ENCODE assay signal across 10 mouse cellular contexts in genomic region chr5:123390536-123391441, GRCm38 (mm10). TPM values are rescaled to one million over a fixed set of nuclear protein-coding genes. Genes with fewer than 3 reads are reported as not detected.
A peak's percentile ranks its signal among the peaks of the same experiment; 100 is the strongest.
DNase-seq lines count a peak whose midpoint lies in the region; ATAC-seq and TF ChIP-seq lines count a peak whose summit lies in the region.
"Had no signal": no experiment of that assay in that cellular context is flagged by ENCODE, and none has a peak within 500 bp of the region (broad histone marks: within the 10 kb centered on the region; RNA-seq: fewer than 3 reads in every experiment).

No protein-coding gene starts in this region.

- no peak for TF ChIP-seq CTCF in heart, adult 2 months (IDR thresholded peaks at IDR 0.05)

- H3K27ac ChIP-seq in heart, embryonic 13.5 days (replicated peaks): no peak overlapping the region
- H3K27ac ChIP-seq in heart, adult 2 months: no peak overlapping the region
- no peak overlapping the region; the same call in 1 of the 2 replicates for H3K27ac ChIP-seq in hindbrain, embryonic 11.5 days (ENCODE audit: low read depth, low read length)
- H3K27ac ChIP-seq in midbrain, embryonic 10.5 days (replicated peaks): peak overlapping the region; percentile 58

- peaks cover 37% of the 10 kb centered on the region for H3K4me1 ChIP-seq in heart, embryonic 13.5 days
- peaks cover 3% of the 10 kb centered on the region for H3K4me1 ChIP-seq in heart, adult 2 months (ENCODE audit: control insufficient read depth, insufficient read depth, low read length)
- H3K4me1 ChIP-seq in hindbrain, embryonic 11.5 days (replicated peaks; ENCODE audit: control insufficient read depth, insufficient read depth, low read length): peaks cover 7% of the 10 kb centered on the region; the same call in 1 of the 2 replicates
- peaks cover 51% of the 10 kb centered on the region for H3K4me1 ChIP-seq in midbrain, embryonic 10.5 days

- no peak for TF ChIP-seq POLR2A in heart, adult 2 months (IDR thresholded peaks at IDR 0.05; ENCODE audit: insufficient read depth, low read depth, low read length)

- 8% methylated on average over 17 of the region's 17 CpGs for WGBS in heart, embryonic 13.5 days
- WGBS in heart, adult 2 months: 26% methylated on average over 17 of the region's 17 CpGs
- 4% methylated on average over 17 of the region's 17 CpGs for WGBS in hindbrain, embryonic 11.5 days
- 6% methylated on average over 16 of the region's 17 CpGs for WGBS in midbrain, embryonic 10.5 days

- intact Hi-C loops in heart, adult 2 months (cut with DNase I): no loop called here

- peak overlapping the region; percentile 72 for H3K4me2 ChIP-seq in heart, embryonic 13.5 days
- H3K4me2 ChIP-seq in hindbrain, embryonic 11.5 days (replicated peaks; ENCODE audit: low read depth, low read length): peak overlapping the region; percentile 46

- H3K9me3 ChIP-seq in heart, embryonic 13.5 days: peaks cover 2% of the 10 kb centered on the region; the same call in 1 of the 2 replicates
- H3K9me3 ChIP-seq in hindbrain, embryonic 11.5 days (ENCODE audit: control insufficient read depth, low read length): no peaks in the 10 kb centered on the region
- no peaks in the 10 kb centered on the region for H3K9me3 ChIP-seq in midbrain, embryonic 10.5 days (replicated peaks)
- H3K9me3 ChIP-seq: megakaryocyte, embryonic 14.5 days had no signal

- H3K9ac ChIP-seq in heart, embryonic 13.5 days: peak overlapping the region; percentile 77
- H3K9ac ChIP-seq in heart, adult 2 months (ENCODE audit: low read depth, low read length): no peak overlapping the region
- H3K9ac ChIP-seq in hindbrain, embryonic 11.5 days (ENCODE audit: low read depth, low read length): no peak overlapping the region

- peak overlapping the region; percentile 50 for H3K4me3 ChIP-seq in heart, embryonic 13.5 days
- H3K4me3 ChIP-seq in heart, adult 2 months: no peak overlapping the region
- peak overlapping the region; percentile 31 for H3K4me3 ChIP-seq in hindbrain, embryonic 11.5 days (ENCODE audit: low read depth, low read length)
- peak overlapping the region; percentile 51 for H3K4me3 ChIP-seq in midbrain, embryonic 10.5 days
- H3K4me3 ChIP-seq: megakaryocyte, embryonic 14.5 days had no signal

- no peak for TF ChIP-seq EP300 in heart, adult 2 months (IDR thresholded peaks at IDR 0.05; ENCODE audit: insufficient read depth, low read depth, low read length)

- H3K27me3 ChIP-seq in heart, embryonic 13.5 days (replicated peaks): no peaks in the 10 kb centered on the region
- no peaks in the 10 kb centered on the region for H3K27me3 ChIP-seq in heart, adult 2 months (ENCODE audit: control insufficient read depth, insufficient read depth, low read length)
- no peaks in the 10 kb centered on the region for H3K27me3 ChIP-seq in hindbrain, embryonic 11.5 days (ENCODE audit: control insufficient read depth, insufficient read depth, low read length)
- H3K27me3 ChIP-seq in midbrain, embryonic 10.5 days (ENCODE audit: low read depth, poor library complexity, severe bottlenecking): 0 out of 2 replicates have a peak, but pooled peaks cover 4% of the 10 kb centered on the region
- H3K27me3 ChIP-seq: megakaryocyte, embryonic 14.5 days had no signal

- H3K36me3 ChIP-seq in heart, embryonic 13.5 days: no peaks in the 10 kb centered on the region
- H3K36me3 ChIP-seq in heart, adult 2 months (ENCODE audit: control insufficient read depth, insufficient read depth, low read length): peaks cover 2% of the 10 kb centered on the region; the same call in 1 of the 2 replicates
- no peaks in the 10 kb centered on the region for H3K36me3 ChIP-seq in hindbrain, embryonic 11.5 days (ENCODE audit: control insufficient read depth, insufficient read depth, low read length)
- H3K36me3 ChIP-seq in midbrain, embryonic 10.5 days: no peaks in the 10 kb centered on the region

- ATAC-seq in heart, embryonic 13.5 days (ENCODE audit: extremely low read depth, insufficient number of reproducible peaks, low FRiP score, low TSS enrichment): no peak
- no peak for ATAC-seq in hindbrain, embryonic 11.5 days (ENCODE audit: low FRiP score)

- DNase-seq in heart, adult 2 months: no peak
- DNase-seq in R1 (ENCODE audit: low read depth, low spot score): peak; percentile 68
- peak; percentile 31 for DNase-seq in hindbrain, embryonic 11.5 days (ENCODE audit: low spot score)
- DNase-seq in midbrain, embryonic 10.5 days (ENCODE audit: low spot score): peak; percentile 34
- no peak for DNase-seq in right cerebral cortex, postnatal 10 days (ENCODE audit: low spot score in 2 of 2)
- no peak for DNase-seq in spleen, adult 12 weeks (ENCODE audit: low spot score)
- no peak for DNase-seq in thymus, postnatal 10 days (ENCODE audit: low spot score in 2 of 2)
- DNase-seq: gastrocnemius, postnatal 36 days had no signal

- peaks cover 5% of the 10 kb centered on the region for H3K79me2 ChIP-seq in heart, adult 2 months (replicated peaks; ENCODE audit: control insufficient read depth, insufficient read depth, low read length)

RNA-seq across cellular contexts. Expression of gene Mlxip, which starts 3.8 kb away (rescaled TPM):
- polyA plus RNA-seq in heart, embryonic 13.5 days (2015; fragmentation: Nextera tagmentation; extraction: Ambion mirVana): 10.9 and 11.7 TPM in 2 replicates
- total RNA-seq in heart, adult 2 months (2021): 10 to 100 TPM; 27.8 to 27.9 TPM
- polyA plus RNA-seq in heart, adult 2 months (2012; rRNA removed): 34.3 and 45.4 TPM in 2 replicates
- 16.8 and 18.2 TPM in 2 replicates for polyA plus RNA-seq in hindbrain, embryonic 11.5 days (2014; fragmentation: Nextera tagmentation; extraction: Ambion mirVana)
- 16.0 and 16.7 TPM in 2 replicates for polyA plus RNA-seq in midbrain, embryonic 10.5 days (2016; fragmentation: Nextera tagmentation; extraction: Ambion mirVana)

RNA-seq across cellular contexts. Expression of gene Bcl7a, which starts 47.2 kb away (rescaled TPM):
- 13.5 and 14.5 TPM in 2 replicates for polyA plus RNA-seq in heart, embryonic 13.5 days (2015; fragmentation: Nextera tagmentation; extraction: Ambion mirVana)
- 10 to 100 TPM in 1 of 2 experiments, 1 to 10 TPM in 1; 9.2 to 10.3 TPM for total RNA-seq in heart, adult 2 months (2021)
- 6.3 and 8.3 TPM in 2 replicates for polyA plus RNA-seq in heart, adult 2 months (2012; rRNA removed)
- 56.8 and 63.7 TPM in 2 replicates for polyA plus RNA-seq in hindbrain, embryonic 11.5 days (2014; fragmentation: Nextera tagmentation; extraction: Ambion mirVana)
- polyA plus RNA-seq in midbrain, embryonic 10.5 days (2016; fragmentation: Nextera tagmentation; extraction: Ambion mirVana): 35.3 and 44.6 TPM in 2 replicates

Comparison
In these comparisons a context has a peak if more than half of its experiments do, and no peak if none do; other contexts are left out.
1. DNase-seq: peak in R1 (single experiment), hindbrain, embryonic 11.5 days (single experiment) and midbrain, embryonic 10.5 days (single experiment); none in heart, adult 2 months (0 of 2), right cerebral cortex, postnatal 10 days (0 of 2), spleen, adult 12 weeks (single experiment) and thymus, postnatal 10 days (0 of 2).